Mouse (Mus musculus): ENCODE results near the gene Fam107a. TPM values are rescaled to one million over a fixed set of nuclear protein-coding genes. Genes with fewer than 3 reads are reported as not detected.

Fam107a gene
- polyA plus RNA-seq, 1 experiment: not detected

DNA sequence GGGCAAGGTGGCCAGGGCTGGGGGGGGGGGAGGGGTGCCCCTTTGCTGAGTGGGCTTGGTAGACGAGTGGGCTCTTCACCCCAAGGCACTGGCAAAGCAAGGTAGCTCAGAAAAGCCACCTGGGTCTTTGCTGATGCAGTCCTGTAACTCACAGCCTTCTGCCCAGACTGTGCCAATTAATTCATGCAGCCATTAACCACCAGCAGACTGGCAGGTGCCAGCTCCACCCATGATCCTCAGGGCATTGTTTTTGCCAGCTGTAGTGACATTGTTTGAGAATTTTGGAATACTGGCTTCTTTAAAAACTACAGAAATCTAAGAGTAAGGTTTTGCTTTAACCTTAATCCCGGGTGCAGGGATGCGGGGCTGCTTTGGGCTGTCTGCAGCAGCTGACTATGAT lies 2.7 kb upstream of the Fam107a start:
- no peak overlapping the region for H3K27ac ChIP-seq (ENCODE audit: insufficient read depth, low read length)
- H3K4me1 ChIP-seq (ENCODE audit: control insufficient read depth, insufficient read depth, low read length): 0 out of 2 replicates have a peak, but pooled peaks cover 3% of the 10 kb centered on the region
- H3K4me3 ChIP-seq (ENCODE audit: insufficient read depth, low read length): no peak overlapping the region
- no peak for TF ChIP-seq CTCF (IDR thresholded peaks at IDR 0.05; ENCODE audit: borderline replicate concordance, insufficient read depth, low read length)

DNA sequence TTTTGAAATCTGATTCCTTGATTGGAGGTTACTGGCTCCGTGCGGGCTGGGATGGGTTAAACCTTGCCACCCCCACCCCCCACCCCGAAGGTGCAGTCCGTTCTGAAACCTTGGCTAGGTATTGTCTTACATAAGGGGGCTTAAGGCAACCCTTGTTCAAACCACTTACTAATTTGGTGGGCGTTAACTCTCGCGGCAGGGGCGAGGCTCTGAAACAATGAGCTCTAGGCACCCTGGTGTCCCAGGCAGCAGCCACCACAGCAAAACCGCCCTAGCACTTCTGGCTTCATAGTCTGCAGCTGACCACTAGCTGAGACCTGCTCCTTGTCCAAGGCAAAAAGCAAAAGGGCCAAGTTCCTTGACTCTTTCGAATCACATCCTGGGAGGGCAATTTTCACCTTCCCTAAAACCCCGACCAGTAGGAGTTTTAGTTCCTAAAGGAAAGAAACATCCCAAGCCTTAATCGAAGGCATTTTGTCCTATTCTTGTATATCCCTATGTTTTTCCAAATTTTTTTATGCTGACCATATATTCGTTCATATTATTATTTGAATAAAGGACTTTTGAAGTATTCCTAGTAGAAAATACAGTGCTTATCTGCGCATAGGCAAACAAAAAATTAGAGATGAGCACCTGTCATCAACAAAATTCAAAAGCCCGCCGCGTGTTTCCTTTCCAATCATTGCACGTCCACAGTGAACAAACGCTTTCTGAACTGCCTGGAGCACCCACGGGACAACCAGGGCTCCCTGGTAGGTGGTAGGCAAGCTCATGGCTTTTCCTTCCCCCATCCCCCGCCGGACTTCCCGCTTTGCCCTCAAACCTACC lies 1.2 kb downstream of the Fam107a start:
- no peak overlapping the region for H3K4me3 ChIP-seq (ENCODE audit: insufficient read depth, low read length)
- no peaks in the 10 kb centered on the region for H3K4me1 ChIP-seq (ENCODE audit: control insufficient read depth, insufficient read depth, low read length)
- TF ChIP-seq CTCF (IDR thresholded peaks at IDR 0.05; ENCODE audit: borderline replicate concordance, insufficient read depth, low read length) (no peak), POLR2A (IDR thresholded peaks at IDR 0.05; ENCODE audit: low read depth, low read length) (no peak)
- no peak overlapping the region for H3K27ac ChIP-seq (ENCODE audit: insufficient read depth, low read length)

DNA sequence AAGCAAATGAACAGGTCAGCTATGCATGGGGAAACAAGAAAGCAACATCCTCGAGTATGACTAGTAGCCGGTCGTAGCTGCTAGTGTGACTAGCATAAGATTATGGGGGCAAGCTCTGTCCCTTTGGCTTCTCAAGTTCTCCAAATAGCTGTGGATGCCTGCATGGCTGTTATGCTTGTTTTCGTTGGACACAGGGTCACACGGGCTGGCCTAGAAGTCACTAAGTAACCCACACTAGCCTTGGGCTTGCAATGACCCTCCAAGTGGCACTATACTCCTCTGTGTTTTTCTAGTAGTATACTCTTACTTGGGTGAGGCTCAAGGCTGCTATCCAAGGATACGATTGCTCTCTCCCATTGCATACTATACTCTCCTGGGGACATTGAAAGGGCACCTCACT lies 2.7 kb downstream of the Fam107a start:
- Histone ChIP-seq H3K4me1 (ENCODE audit: control insufficient read depth, insufficient read depth, low read length) (no peaks in the 10 kb centered on the region), H3K4me3 (ENCODE audit: insufficient read depth, low read length) (no peak overlapping the region), H3K27ac (ENCODE audit: insufficient read depth, low read length) (no peak overlapping the region)
- TF ChIP-seq POLR2A (IDR thresholded peaks at IDR 0.05; ENCODE audit: low read depth, low read length): no peak
- no peak for TF ChIP-seq CTCF (IDR thresholded peaks at IDR 0.05; ENCODE audit: borderline replicate concordance, insufficient read depth, low read length)

DNA sequence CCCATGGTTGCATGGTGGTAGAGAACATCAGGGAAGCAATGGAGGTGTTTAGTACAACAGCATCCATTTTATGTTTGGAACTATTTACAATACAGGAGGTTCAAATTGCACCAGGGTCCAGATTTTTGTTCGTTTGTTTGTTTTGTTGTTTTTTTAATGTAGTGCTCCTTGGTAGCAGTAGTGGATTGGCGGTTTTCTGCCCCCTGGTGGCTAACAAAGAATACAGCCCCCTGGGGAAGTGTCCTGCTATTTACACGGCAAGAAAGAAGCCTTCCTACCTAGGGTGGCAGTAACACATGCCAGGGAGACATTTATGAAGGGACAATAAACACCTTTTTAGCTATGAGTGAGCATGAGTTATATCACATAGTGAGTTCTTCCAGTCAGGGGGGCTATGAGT lies 3.3 kb downstream of the Fam107a start:
- TF ChIP-seq CTCF (IDR thresholded peaks at IDR 0.05; ENCODE audit: borderline replicate concordance, insufficient read depth, low read length): no peak
- TF ChIP-seq POLR2A (IDR thresholded peaks at IDR 0.05; ENCODE audit: low read depth, low read length): no peak
- no peak overlapping the region for H3K4me3 ChIP-seq (ENCODE audit: insufficient read depth, low read length)
- H3K27ac ChIP-seq (ENCODE audit: insufficient read depth, low read length): no peak overlapping the region
- H3K4me1 ChIP-seq (ENCODE audit: control insufficient read depth, insufficient read depth, low read length): no peaks in the 10 kb centered on the region

DNA sequence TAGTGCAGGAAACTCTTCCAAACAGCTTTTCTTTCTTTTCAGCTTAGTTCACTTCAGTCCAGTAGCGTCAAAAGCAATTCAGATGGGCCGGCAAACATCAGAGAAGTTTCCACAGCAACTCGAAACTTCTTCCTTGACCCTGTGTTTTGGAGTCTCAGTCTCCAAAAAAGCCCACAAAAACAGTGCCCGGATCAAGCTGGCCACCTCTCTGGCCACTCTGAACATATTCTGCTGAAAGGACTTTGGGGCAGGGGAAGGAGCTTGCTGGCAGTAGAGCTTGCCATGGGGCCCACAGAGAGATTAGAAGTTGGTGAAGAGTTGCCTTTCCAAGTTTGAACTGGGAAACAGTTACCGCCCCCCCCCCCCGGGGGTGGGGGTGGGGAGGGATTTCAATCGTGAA lies 3.9 kb downstream of the Fam107a start:
- no peak overlapping the region for H3K27ac ChIP-seq (ENCODE audit: insufficient read depth, low read length)
- no peak overlapping the region for H3K4me3 ChIP-seq (ENCODE audit: insufficient read depth, low read length)
- H3K4me1 ChIP-seq (ENCODE audit: control insufficient read depth, insufficient read depth, low read length): no peaks in the 10 kb centered on the region
- no peak for TF ChIP-seq CTCF (IDR thresholded peaks at IDR 0.05; ENCODE audit: borderline replicate concordance, insufficient read depth, low read length)
- no peak for TF ChIP-seq POLR2A (IDR thresholded peaks at IDR 0.05; ENCODE audit: low read depth, low read length)

DNA sequence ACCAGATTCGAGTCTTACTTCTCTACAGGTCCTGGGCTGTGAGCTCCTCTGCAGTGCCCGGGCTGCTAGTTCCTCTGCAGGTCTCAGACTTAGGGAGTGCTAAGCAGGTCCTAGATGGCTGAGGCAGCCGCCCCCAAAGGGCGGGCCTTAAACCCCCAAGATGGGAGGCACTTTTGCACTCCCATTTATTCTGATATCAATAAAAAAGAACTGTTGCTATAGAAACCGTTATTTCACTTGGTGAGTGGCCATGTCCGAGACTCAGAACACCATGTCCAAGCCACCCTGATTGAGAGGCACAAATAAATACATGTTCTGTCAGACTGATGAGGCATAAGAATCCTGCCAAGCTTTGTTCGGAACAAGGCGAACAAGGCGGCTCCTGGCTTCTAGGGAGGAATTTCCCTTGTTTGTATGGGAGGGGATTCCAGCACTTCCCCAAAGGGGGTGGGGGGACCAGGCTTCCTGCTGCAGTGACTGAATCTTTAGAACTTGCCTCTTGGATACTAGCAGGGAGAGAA lies 8.1 kb downstream of the Fam107a start:
- TF ChIP-seq POLR2A (IDR thresholded peaks at IDR 0.05; ENCODE audit: low read depth, low read length) (no peak), CTCF (IDR thresholded peaks at IDR 0.05; ENCODE audit: borderline replicate concordance, insufficient read depth, low read length) (no peak)
- Histone ChIP-seq H3K4me1 (ENCODE audit: control insufficient read depth, insufficient read depth, low read length) (0 out of 2 replicates have a peak, but pooled peaks cover 3% of the 10 kb centered on the region), H3K27ac (ENCODE audit: insufficient read depth, low read length) (no peak overlapping the region), H3K4me3 (ENCODE audit: insufficient read depth, low read length) (no peak overlapping the region)

DNA sequence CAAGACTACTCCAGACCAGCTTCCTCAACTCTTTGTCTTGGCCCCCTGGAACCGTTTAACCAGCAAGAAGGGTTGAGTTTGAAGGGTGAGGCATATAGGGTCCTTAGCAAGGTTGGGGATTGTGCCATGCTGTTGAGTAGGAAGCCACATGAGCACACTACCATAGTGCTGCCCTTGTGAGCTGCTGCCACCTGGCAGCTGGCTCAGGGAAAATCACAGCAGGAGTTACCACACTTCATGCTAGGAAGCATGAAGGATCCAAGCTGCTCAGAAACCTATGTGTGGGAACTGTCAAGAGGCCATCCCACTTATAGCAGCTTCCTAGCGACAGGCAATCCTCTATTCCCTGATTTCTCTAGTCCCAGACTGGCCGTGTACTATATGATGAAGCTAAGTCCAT lies 9.2 kb downstream of the Fam107a start:
- Histone ChIP-seq H3K27ac (ENCODE audit: insufficient read depth, low read length) (no peak overlapping the region), H3K4me1 (ENCODE audit: control insufficient read depth, insufficient read depth, low read length) (0 out of 2 replicates have a peak, but pooled peaks cover 3% of the 10 kb centered on the region), H3K4me3 (ENCODE audit: insufficient read depth, low read length) (no peak overlapping the region)
- TF ChIP-seq CTCF (IDR thresholded peaks at IDR 0.05; ENCODE audit: borderline replicate concordance, insufficient read depth, low read length) (no peak), POLR2A (IDR thresholded peaks at IDR 0.05; ENCODE audit: low read depth, low read length) (no peak)

DNA sequence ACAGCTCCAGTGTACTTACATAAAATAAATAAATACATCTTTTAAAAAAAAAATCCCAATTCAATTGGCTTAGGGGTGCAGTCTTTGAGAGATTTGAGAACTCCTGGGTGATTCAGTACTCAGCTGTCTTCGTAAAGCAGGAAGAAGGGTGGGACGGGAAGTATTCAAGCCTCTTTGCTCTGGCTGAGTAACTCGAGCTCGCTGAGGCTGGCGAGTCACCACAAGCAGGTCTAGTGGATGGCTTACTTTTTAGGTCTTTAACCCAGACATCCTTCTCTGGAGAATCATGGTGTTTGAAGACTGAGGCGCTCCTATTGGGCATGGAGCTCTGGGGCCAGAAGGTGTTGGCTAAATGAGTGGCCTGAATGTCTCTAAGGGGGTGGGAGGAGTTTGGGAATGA lies 10.9 kb downstream of the Fam107a start:
- Histone ChIP-seq H3K4me3 (ENCODE audit: insufficient read depth, low read length) (no peak overlapping the region), H3K4me1 (ENCODE audit: control insufficient read depth, insufficient read depth, low read length) (0 out of 2 replicates have a peak, but pooled peaks cover 3% of the 10 kb centered on the region), H3K27ac (ENCODE audit: insufficient read depth, low read length) (no peak overlapping the region)
- TF ChIP-seq CTCF (IDR thresholded peaks at IDR 0.05; ENCODE audit: borderline replicate concordance, insufficient read depth, low read length) (no peak), POLR2A (IDR thresholded peaks at IDR 0.05; ENCODE audit: low read depth, low read length) (no peak)

DNA sequence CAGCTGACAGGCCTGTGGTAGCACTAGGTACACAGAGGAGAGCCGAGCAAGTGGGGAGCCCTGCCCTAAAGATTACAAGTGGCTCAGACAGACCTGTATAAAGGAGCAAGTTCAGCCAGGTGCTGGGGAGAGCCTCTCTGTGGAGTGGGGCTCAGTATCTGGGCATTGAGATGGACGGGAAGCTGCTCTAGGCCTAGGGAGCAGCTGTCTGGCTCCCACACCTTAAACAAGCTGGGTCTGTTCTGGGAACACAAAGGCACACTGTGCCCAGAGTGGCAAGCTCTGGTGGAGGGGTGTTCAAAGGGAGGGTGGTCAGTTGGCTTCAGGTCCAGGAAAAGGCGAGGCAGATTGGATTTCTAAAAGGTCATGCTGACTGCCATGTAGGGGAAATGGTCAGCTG lies 12.8 kb downstream of the Fam107a start:
- TF ChIP-seq POLR2A (IDR thresholded peaks at IDR 0.05; ENCODE audit: low read depth, low read length) (no peak), CTCF (IDR thresholded peaks at IDR 0.05; ENCODE audit: borderline replicate concordance, insufficient read depth, low read length) (no peak)
- Histone ChIP-seq H3K4me3 (ENCODE audit: insufficient read depth, low read length) (no peak overlapping the region), H3K27ac (ENCODE audit: insufficient read depth, low read length) (no peak overlapping the region), H3K4me1 (ENCODE audit: control insufficient read depth, insufficient read depth, low read length) (0 out of 2 replicates have a peak, but pooled peaks cover 3% of the 10 kb centered on the region)

DNA sequence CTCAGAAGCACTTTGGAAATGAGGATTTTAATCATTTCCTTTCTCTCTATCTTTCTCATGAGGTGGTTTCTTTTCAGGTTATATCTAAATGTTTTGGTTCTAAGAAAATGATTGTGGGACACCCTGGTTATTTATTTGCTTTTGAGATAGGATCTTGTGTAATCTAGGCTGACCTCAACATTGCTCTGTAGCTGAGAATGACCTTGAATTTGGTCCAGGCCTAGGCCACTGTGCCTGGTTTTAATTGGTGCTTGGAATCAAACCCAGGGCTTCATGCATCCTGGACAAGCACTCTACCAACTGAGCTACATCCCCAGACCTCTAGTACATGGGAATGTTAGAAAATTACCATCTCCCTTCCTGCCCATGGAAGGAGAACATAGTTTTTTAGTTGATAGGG lies 13.7 kb downstream of the Fam107a start:
- Histone ChIP-seq H3K27ac (ENCODE audit: insufficient read depth, low read length) (no peak overlapping the region), H3K4me3 (ENCODE audit: insufficient read depth, low read length) (no peak overlapping the region), H3K4me1 (ENCODE audit: control insufficient read depth, insufficient read depth, low read length) (0 out of 2 replicates have a peak, but pooled peaks cover 3% of the 10 kb centered on the region)
- TF ChIP-seq CTCF (IDR thresholded peaks at IDR 0.05; ENCODE audit: borderline replicate concordance, insufficient read depth, low read length) (no peak), POLR2A (IDR thresholded peaks at IDR 0.05; ENCODE audit: low read depth, low read length) (no peak)

Measured in embryonic fibroblast, embryonic 13.5 days (primary cell).